Mouse (Mus musculus): ENCODE data around the gene Vmn1r135.
"Not testable (repeated sequence)": the region's sequence is repeated elsewhere in the genome, so short reads cannot be mapped to it uniquely, and the experiment has no call there.

The Vmn1r135 gene

GRCm38 (mm10) chr7:21832051-21832450, at the start of gene Vmn1r135:
Vmn1r135 (plus strand) TSS chr7:21832351.
- DNase-seq (ENCODE audit: low spot score in 2 of 2): not testable (repeated sequence)

GRCm38 (mm10) chr7:21796628-21797027, 35.5 kb upstream of the Vmn1r135 start, which contains the start of gene Gm4177:
Gm4177 (minus strand) TSS chr7:21796728.
- DNase-seq (ENCODE audit: low spot score in 2 of 2): not testable (repeated sequence)

- DNase-seq (ENCODE audit: low spot score in 2 of 2): not testable (repeated sequence)
Observed at GRCm38 (mm10) chr7:21844167-21844566, 12.0 kb downstream of the Vmn1r135 start, which contains the start of gene Gm5725. Gm5725 (minus strand) TSS chr7:21844267.

Data from urinary bladder, postnatal 36 days (tissue).